Mouse (Mus musculus): ENCODE results near the gene Atg2b.

The Atg2b gene

DNA sequence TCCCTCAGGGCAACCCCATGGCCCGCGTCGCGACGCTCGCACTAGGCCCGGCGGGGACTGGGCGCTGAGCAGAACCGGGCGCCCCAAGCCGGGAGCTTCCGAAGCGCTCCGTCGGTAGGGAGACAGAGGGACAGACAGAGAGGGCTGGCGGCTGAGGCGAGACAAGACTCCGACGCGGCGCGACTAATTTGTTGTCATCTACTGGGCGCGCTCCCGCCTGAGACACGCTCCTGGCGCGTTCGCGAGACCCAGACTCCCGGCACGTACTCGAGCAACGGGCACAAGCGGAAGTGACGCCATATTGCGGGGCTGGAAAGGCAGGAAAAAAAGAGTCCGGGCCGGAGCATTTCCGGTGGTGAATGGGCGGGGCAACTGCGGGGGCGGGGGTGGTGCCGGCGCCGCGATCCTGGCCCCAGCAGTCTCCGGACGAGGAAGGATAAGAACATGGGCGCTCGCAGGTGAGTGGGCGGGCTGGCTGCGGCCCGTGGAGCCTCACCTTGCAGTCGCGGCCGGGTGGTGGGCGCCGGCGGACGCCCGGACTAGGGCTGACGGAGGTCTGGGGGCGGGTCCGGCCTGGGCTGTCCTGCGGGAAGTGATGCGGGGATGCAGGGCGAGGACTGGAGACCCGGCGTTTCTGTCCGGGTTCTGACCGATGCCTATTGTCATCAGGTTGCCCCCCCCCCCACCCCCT lies at the start of gene Atg2b:
Gene Atg2b (minus strand): TSS at position 211 of the 691 bp plus-strand sequence.
- peak; percentile 93 for DNase-seq (ENCODE audit: low spot score)

DNA sequence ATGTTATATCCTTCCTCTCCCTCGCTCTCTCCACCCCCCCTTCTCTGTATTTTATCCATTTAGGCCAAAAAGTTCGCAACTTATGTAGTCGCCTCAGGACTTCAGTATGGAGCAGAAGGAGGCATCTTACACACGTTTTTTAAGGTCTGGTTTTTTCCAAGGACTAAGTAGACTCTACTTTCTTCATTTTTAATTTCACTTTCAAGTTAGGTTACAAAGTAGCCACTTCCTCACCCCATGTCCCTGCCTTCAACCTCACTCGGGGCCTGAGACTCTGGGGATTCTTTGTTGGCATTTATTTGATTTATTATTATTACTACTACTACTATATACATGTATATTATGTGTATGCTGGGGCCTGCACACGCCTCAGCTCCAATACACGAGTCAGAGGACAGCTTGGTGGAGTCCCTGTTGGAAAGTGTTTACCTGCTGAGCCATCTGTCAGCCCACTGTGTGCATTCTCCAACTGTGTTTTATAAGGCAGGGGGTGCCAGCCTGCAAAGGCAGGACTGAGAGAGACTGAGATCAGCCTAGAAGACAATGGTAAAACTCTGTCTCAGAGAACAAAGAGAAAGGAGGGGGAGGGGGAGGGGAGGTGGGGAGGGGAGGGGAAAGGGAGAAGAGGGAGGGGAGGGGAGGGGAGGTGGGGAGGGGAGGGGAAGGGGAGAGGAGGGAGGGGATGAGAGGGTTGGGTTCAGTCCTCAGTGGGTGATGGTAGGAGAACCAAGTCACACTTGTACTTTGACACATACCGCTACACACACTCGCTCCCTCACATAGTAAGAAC lies 48.6 kb upstream of the Atg2b start:
- no peak for DNase-seq (ENCODE audit: low spot score)

DNA sequence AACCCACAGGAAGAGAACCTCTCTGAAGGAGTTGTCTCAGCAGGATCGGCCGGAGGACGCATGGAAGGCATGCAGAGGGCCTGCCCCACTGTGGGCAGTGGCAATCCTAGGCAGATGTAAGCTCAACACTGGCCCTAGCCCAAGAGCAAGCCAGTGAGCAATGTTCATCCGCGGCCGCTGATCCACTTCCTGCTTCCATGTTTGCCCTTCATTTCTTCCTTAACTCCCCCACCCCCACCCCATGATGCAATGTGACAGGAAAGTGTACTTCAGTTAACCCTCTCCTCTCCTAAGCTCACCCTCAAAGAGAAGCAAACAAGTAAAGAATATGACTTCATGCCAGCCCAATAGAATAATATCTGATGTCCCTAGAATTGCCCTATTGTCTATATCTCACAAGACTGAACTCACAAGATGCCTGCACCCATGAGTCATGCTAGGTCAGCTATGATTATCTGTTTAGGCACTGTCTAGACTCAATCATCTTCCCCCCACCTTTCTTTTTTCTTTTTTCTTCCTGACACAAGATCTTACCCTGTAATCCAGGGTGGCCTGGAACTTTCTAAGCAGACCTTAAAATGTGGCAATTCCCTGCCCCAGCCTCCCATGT lies 45.9 kb upstream of the Atg2b start:
- no peak for DNase-seq (ENCODE audit: low spot score)

DNA sequence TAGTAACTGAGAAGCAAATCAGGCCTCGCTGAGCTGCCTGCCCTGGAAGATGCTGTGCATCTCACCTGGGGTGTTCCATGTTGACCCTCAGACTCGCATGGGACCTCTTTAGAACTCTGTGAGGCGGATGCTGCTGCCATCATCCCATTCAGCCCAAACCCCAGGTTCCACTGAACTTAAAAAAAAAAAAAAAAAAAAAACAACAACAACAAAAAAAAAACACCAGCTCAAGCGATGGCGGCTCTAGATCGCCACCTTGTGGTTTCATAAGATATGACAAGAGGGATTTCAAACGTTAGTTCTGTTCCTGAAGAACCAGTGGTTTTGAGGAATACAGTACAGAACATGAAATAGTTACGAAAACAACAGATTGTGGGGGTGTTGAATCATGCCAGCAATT lies 43.0 kb upstream of the Atg2b start:
- no peak for DNase-seq (ENCODE audit: low spot score)

DNA sequence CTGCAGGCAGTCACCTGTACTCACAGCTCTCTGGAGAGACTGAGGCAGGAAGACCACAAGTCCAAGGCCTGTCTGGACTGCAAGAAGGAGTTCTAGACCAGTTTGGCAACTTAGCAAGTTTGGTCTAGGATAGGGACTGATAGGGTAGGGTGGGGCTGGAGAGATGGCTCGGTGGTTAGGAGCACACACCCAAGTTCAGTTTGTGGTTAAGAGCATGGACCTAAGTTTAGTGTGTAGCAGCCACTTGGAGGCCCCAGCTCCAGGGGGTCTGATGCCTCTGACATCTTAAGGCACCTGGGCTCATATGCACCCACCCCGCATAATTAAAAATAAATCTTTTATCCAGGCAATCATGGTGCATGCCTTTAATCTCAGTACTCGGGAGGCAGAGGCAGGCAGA lies 42.3 kb upstream of the Atg2b start:
- no peak for DNase-seq (ENCODE audit: low spot score)

DNA sequence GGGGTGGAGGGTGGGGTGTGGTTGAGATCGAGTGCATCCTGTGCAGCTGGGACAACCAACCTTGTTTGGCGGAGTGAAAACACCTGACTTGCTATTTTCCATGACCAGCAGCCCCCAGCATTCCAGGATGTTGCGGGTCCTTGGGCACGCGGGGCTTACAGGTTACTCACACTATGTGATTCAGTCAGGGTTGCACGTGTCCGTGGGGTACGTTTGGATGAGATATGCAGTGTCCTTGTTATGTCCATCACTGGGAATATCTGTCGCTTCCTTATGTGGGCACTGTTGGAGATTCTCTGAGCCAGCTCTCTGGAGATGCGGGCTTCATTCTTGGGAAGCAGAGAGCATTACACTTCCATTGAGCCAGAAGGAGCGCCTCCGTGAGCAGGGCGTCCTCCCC lies 40.7 kb upstream of the Atg2b start:
- DNase-seq (ENCODE audit: low spot score): no peak

DNA sequence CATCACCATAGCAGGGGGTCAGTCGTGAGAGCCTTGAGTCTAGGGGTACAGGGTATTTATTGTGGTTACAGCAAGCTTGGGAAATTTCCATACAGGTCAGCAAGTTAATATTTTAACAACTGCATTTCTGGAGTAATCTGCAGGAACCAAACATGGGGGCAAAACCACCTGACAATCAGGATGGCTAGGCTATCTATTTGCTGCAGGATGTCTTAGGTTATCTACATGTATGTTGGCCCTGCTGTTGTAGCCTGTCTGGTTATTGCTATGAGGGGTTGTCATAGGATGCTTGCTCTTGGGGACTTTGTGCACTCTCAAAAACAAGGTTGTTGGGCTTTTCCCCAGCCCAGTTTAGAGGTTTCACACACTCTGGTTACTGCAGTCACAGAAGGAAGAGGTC lies 39.6 kb upstream of the Atg2b start:
- DNase-seq (ENCODE audit: low spot score): no peak

DNA sequence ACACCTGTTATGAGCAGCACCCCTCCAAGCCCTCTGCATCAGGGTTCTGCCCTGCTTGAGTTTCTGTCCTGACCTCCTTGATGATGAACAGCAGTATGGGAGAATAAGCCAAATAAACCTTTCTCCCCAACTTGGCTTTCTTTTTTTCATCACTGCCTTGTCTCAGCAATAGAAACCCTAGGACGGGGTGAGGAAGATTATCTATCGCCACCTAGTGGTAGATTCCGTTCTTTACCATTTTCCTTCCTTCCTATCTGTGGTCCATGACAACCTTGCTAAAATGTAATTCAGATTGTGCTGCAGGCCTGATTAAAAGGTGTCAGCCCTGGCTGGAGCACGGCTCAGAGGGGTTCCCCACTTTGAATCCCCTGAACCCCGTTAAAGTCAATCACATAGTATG lies 37.6 kb upstream of the Atg2b start:
- DNase-seq (ENCODE audit: low spot score): no peak

DNA sequence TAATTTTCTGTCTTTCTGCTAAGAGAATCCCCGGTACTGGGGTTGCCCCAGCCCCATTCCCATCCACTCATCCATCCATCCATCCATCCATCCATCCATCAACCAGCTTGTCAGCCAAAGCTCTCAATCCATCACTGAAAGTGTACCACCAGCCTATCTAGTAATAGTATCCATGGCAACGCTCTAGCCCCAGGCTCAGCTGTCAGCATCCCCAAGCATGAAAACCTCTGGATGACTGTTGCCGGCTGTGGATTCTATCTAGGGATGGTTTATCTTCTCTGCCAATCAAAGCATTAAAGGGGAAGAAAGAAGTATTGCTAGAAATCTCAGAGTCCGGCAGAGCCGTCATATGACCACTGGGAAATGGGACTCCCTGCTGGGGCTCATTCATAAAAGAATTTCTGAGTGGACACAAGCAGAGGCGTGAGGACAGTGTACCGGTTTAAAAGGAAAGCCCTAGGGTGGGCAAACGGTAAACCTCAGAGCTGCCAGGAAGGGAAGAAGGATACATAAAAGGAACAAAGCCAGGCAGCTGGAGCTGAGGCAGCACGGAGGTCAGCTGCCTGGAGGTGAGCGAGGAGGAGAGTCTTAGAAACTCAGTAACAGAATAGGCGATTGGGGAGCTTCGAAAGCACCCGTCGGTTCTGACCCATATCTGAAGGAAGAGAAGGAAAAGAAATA lies 36.6 kb upstream of the Atg2b start:
- no peak for DNase-seq (ENCODE audit: low spot score)

DNA sequence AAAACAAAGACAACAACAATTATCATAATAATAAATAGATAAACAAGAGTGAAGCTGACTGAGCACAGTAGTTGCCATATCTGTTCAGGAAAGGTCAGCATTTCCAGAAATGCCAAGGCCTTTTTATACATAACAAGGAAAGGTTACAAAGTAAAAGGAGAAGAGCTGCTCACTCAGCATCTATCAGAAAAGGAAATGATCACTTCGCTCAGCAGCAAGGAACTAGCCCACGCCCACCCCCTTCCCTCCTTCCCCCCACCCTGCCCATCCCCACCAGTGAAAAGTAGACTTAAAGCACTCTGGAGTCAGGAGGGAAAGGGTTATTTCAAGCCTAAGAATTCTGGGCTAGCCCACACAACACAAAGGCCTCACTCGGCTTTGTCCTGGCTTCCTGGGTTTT lies 35.2 kb upstream of the Atg2b start:
- DNase-seq (ENCODE audit: low spot score): no peak

DNA sequence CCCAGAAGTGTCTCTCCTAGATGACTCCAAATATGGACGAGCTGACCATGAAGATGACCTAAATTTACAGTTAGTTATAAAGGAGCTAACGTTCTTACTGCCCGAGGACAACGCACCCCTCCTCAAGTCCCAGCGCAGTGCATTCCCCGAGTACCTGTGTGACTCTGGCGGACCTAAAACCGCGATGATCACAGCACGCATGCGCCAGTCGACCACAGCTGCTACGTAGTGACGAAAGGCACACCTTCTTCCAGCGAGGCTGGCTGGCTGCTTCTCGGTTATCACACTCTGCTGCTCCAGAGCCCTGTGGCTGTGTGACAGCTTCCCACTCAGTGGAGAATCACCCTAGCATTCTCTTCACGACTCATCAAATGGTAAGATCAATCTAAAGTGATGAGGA lies 33.6 kb upstream of the Atg2b start:
- DNase-seq (ENCODE audit: low spot score): peak; percentile 42

DNA sequence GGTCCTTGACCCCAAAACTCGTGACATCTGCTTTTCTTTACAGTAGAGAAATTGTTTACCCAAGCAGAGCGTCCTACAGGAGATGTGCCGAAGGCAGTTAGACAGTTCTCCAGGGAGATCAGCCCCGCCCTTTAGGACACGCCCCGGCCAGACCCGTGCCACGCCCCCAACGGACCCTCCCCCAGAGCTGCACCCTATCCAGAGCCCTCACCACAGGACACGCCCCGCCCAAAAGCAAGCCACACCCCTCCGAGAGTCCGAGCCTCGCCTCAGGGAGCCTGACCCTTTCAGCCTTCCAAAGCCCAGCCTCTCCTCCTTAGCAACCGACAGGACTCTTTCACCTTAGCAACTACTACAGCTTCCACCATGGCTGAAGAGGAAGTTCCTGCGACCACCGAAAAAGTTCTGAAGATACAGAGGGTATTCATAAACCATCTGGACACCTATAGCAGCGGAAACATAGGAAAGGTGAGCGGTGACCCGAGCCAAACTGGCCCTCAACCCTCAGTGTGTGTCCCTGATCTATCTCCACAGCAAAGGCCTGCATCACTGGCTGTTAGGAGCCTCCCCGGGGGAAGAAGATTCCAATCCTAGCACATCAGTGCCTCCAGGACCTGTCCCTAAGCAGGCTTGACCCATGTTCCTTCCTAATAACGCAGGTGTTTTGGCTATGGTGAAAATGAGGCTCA lies 20.9 kb upstream of the Atg2b start, which contains the start of gene Ak7:
Gene Ak7 (plus strand): TSS at position 178 of the 689 bp plus-strand sequence.
- DNase-seq (ENCODE audit: low spot score): peak; percentile 85

DNA sequence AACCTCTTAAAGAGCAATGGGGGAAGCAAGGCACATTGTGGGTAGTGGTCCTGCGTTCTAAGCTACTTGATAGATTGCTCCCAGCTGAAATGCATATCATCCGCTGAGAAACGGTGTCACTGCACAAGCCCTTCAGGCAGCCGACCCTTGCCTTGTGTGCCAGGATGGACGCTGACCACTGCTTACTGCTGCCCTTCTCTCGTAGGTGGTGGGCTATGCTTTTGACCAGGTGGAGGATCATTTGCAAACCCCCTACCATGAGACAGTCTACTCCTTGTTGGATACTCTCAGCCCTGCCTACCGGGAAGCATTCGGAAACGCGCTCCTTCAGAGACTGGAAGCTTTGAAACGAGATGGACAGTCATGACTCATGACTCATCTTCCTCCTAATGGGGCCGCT lies 15.4 kb upstream of the Atg2b start:
- DNase-seq (ENCODE audit: low spot score): no peak

DNA sequence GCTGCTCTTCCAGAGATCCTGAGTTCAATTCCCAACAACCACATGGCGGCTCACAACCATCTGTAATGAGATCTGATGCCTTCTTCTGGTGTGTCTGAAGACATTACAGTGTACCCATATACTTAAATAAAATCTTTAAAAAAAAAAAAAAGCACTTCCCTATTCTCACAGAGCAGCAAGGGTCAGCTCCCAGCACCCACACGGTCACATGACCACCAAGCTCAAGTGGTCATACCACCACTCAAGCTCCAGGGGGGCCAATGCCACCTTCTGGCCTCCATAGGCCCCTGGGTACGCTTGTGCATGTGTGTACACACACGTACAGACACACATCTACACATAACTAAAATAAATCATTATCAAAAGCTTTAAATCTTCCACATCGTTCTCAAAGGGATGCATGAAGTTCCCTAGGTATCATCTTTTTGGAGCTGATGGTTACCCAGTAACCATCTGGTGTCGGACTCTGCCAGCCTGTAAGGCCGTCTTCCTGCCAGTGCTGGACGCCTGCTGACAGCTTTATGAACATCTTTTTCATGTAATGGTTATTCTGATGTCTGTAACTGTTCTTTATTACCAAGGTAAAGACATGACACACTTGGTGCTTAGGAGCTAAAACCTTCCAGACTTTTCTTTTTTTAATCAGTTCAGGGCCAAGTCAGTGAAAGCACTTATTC lies 12.2 kb upstream of the Atg2b start:
- DNase-seq (ENCODE audit: low spot score): no peak

DNA sequence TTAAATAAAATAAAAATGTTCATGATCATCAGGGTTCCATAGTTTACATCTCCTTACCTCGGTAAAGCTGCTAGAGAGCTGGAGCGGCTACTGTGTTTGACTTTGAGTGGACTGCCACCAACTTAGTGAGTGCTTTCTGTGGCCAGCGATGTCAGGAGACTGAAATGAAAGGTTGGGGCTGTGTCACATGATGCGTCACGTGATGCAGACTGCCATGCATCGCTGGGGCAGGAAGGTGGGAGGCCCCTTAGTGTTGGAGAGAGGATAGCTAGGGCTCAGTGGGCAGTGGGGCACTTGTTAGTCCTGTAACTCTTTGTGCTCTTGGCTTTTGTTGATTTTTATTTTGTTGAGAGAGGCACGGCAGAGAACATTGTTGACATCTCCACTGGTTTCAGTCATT lies 10.8 kb upstream of the Atg2b start:
- DNase-seq (ENCODE audit: low spot score): no peak

DNA sequence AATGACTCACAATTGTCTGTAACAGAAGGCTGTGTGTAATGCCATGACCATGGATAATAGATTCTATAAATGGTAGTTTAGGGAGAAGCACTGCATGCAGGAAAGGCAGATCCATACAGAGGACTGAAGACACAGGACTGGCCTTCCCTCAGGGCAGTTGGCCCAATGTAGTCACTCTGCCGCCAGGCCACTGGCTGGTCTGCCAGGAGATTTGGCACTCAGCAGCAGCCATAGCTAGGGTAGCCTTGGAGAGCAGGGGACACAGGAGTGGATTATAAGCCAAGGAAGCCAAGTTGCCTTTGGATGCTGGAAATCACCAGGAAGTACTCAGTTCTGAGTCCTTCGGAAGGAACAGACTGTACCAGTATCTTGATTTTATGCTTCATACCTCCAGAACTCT lies 9.0 kb upstream of the Atg2b start:
- no peak for DNase-seq (ENCODE audit: low spot score)

DNA sequence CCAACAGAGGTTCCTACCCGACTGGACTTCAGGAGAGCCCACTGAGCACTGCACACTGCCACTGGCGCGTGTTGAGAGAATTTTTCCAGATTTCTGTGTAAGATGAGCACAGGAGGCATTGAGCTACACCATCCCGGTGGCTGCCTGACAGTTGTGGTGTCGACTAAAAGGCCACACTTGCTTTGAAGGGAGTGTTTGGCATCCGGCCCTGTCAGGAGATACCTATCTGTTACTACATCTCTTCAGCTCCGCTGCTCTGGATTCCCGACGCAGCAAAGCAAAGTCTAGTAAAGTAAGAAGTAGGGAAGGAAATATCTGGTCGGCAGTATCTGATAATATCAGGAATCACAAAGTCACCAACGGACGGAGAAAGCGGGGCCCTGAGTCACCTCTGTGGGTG lies 4.4 kb upstream of the Atg2b start:
- DNase-seq (ENCODE audit: low spot score): no peak

DNA sequence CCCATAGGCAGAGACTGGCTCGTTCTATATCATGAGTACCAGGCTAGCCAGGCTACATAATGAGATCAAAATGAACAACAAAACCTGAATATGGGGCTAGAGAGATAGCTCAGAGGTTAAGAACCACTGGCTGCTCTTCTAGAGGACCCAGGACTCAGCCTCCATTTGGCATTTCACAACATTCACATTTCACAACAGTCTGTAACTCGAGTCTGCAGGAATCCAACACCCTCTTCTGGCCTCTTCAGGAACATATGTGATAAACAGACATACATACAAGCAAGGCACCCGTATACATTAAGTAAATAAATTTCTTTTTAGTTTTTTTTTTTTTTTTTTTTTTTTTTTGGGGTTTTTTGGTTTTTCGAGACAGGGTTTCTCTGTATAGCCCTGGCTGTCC lies 3.5 kb upstream of the Atg2b start:
- DNase-seq (ENCODE audit: low spot score): no peak

DNA sequence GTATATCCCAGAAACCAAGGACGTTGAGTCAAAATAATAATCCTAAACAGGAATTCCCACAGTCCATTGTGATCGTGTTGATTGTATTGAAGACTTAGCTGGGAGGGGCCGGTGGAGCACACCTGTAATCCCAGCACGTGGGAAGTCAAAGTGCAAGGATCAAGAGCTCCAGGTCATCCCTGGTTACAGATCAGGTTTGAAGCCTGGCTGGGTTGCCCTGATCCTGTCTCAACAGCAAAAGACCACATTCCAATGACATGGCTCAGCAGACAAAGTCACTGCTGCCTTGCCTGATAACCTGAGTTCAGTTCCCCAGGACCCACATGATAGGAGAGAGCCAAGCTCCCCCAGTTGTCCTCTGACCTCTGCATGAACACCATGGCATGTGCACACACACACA lies 2.4 kb upstream of the Atg2b start:
- no peak for DNase-seq (ENCODE audit: low spot score)

DNA sequence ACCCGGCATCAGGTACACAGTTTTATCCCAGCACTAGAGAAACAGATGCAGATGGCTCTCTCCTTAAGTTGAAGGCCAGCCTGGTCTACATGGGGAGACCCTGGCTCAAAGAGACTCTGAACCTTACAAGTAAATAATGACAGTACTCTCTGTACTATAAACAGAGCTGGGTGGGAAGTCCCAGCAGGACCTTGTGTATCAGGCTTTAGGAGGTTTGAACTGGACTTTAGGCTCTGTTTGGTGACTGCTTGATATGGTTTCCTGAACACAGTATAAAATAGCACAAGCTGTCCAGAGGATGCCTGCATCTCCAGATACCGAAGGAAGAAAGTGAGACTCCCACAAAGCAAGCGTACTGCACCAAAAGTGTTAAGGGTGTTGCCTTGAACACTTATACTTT lies 1.8 kb upstream of the Atg2b start:
- no peak for DNase-seq (ENCODE audit: low spot score)
